Mouse (Mus musculus) C2C12 (cell line): Measurements from ENCODE around the gene Eif3g.

Experiments used
- CEBPB ChIP-seq: IDR thresholded peaks from one replicate; pipeline ENCODE4 v1.6.1; 2011; ENCODE audit warnings: low read depth, mild to moderate bottlenecking, control low read depth, moderate library complexity
- CTCF ChIP-seq: IDR thresholded peaks from one replicate; pipeline ENCODE4 v1.5.1; 2011; ENCODE audit not compliant: control insufficient read depth, insufficient read depth, insufficient read length
- MAX ChIP-seq: IDR thresholded peaks from one replicate; pipeline ENCODE4 v1.6.1; 2011; ENCODE audit warnings: mild to moderate bottlenecking, control low read depth
- MYOD1 ChIP-seq: IDR thresholded peaks from one replicate; pipeline ENCODE4 v1.6.1; 2011; ENCODE audit warnings: low read depth; ENCODE audit not compliant: control insufficient read depth, insufficient read length
- MYOG ChIP-seq: IDR thresholded peaks from one replicate; pipeline ENCODE4 v1.6.1; 2011; ENCODE audit not compliant: control insufficient read depth, insufficient read length; ENCODE audit errors: extremely low read depth
- USF1 ChIP-seq: IDR thresholded peaks from one replicate; pipeline ENCODE4 v1.6.1; 2011; ENCODE audit warnings: low read depth, mild to moderate bottlenecking, control low read depth, moderate library complexity

- TF ChIP-seq CTCF (no peak), MAX (no peak), MYOD1 (no peak), USF1 (no peak), MYOG (no peak), CEBPB (no peak)
Observed at GRCm38 (mm10) chr9:20923258-20923657, 24.8 kb upstream of the Eif3g start.
